16 mouse cellular contexts compared by ENCODE assay signal in genomic region chr12:97927036-97927435, GRCm38 (mm10).
"Had no signal": no experiment of that assay in that cellular context is flagged by ENCODE, and none has a peak within 500 bp of the region (broad histone marks: within the 10 kb centered on the region; RNA-seq: fewer than 3 reads in every experiment).

No protein-coding gene starts in this region.

- H3K27me3 ChIP-seq: liver, embryonic 13.5 days; megakaryocyte, embryonic 14.5 days; midbrain, embryonic 12.5 days had no signal

- H3K9me3 ChIP-seq: liver, embryonic 13.5 days; midbrain, embryonic 12.5 days had no signal

- H3K9ac ChIP-seq: liver, embryonic 13.5 days; midbrain, embryonic 12.5 days had no signal

- H3K4me3 ChIP-seq: left cerebral cortex, adult 2 months; liver, embryonic 13.5 days; megakaryocyte, embryonic 14.5 days; midbrain, embryonic 12.5 days had no signal

- H3K4me2 ChIP-seq: liver, embryonic 13.5 days; midbrain, embryonic 12.5 days had no signal

- H3K36me3 ChIP-seq: liver, embryonic 13.5 days; midbrain, embryonic 12.5 days had no signal

- H3K4me1 ChIP-seq: liver, embryonic 13.5 days; megakaryocyte, embryonic 14.5 days; midbrain, embryonic 12.5 days had no signal

- H3K27ac ChIP-seq: kidney, postnatal 0 days; left cerebral cortex, adult 2 months; liver, embryonic 13.5 days; midbrain, embryonic 12.5 days; stomach, postnatal 0 days had no signal

- ATAC-seq: intestine, postnatal 0 days; midbrain, embryonic 16.5 days had no signal

- DNase-seq: kidney, adult 2 months; kidney, postnatal 36 days; layer of hippocampus, postnatal 36 days; liver, embryonic 13.5 days; right cerebral cortex, postnatal 14 days; right cerebral cortex, postnatal 4 days; thymus, adult 2 months; thymus, postnatal 14 days; thymus, postnatal 4 days had no signal
